Mouse (Mus musculus): ENCODE measurements around the gene Iqgap2. TPM values are rescaled to one million over a fixed set of nuclear protein-coding genes. Genes with fewer than 3 reads are reported as not detected.
A peak's percentile ranks its signal among the peaks of the same experiment; 100 is the strongest.

The Iqgap2 gene
- total RNA-seq (2017) = 185 and 209 TPM in 2 replicates

DNA sequence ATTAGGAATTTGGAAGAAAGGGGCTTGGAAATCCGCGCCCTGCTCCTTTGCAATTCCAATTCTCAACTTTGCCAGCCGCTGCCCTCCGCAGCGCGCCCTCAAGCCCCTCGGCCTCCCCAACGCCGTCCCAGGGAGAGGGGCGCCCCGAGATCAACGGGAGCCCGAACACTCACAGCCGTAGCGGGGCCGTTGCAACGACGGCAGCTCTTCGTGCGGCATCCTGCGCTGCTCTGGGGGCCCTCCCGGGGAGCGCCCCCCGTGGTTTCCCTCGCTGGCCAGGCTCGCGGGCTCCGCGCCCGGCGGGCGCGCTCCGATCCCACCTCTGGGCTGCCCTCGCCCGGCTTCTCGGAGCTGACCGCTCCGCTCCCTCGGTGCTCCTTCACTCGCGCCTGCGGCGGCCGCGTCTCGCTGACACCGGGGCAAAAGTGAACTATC is at the start of gene Iqgap2:
Gene Iqgap2, minus strand, starts transcription at position 432 of the 435 bp plus-strand sequence.
- ATAC-seq (replicated peaks; ENCODE audit: low read depth, poor library complexity, severe bottlenecking) = no peak

DNA sequence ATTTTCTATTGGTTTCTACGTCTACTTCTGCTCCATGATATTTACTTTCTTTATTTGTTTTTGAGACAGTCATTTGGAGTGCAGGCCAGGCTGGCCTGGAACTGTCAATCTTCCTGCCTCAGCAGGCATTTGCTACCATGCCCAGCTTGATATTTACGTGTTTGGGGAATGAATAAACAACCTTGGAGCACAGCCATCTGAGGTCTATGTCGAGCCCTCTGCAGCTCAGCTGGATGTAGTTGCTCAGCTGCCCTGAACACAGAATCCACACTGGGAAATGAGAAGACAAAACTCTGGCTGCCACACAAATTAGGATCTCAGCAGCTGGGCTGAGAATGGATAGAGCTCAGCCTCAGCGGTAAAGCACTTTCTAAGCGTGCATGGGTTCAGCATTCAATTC is 49.1 kb upstream of the Iqgap2 start:
- no peak for ATAC-seq (replicated peaks; ENCODE audit: low read depth, poor library complexity, severe bottlenecking)

DNA sequence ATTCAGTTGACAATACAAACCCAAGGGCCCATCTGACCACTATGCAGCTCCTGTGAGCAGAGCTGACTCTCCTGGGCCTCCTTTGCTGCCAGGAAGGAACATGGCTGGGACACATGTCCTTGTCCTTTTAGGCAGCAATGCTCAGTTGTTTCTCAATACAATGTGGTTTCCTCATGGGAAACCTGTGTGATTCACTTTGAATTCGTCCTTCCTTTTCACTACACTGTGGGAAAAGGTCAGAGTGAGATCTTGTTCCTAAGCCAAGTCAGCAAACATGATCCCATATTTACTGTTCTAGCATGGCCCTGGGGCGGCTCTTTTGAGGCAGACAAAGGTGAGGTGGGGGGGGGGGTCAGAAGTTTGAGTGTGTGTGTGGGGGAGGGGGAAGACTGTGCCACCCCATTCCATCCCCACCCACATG is 32.5 kb upstream of the Iqgap2 start:
- peak; percentile 60 for ATAC-seq (replicated peaks; ENCODE audit: low read depth, poor library complexity, severe bottlenecking)

DNA sequence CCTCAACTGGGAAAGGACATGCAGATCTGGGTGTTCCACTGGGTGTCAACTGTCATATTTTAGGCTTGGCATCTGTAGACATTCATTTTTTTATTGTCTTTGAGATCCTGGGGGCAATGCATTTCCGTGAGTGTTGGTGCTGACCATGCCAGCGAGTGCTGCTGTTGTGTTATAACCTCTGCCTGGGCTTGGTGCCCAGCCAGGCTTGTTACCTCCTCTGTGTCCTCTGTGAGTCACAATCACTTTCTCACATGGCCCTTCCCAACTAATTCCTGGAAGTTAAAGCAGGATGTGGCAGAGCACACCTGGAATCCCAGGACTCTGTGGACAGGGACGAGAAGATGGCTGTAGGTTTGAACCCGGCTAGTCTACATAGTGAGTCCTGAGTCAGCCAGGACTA is 30.9 kb upstream of the Iqgap2 start:
- ATAC-seq (replicated peaks; ENCODE audit: low read depth, poor library complexity, severe bottlenecking) = no peak

DNA sequence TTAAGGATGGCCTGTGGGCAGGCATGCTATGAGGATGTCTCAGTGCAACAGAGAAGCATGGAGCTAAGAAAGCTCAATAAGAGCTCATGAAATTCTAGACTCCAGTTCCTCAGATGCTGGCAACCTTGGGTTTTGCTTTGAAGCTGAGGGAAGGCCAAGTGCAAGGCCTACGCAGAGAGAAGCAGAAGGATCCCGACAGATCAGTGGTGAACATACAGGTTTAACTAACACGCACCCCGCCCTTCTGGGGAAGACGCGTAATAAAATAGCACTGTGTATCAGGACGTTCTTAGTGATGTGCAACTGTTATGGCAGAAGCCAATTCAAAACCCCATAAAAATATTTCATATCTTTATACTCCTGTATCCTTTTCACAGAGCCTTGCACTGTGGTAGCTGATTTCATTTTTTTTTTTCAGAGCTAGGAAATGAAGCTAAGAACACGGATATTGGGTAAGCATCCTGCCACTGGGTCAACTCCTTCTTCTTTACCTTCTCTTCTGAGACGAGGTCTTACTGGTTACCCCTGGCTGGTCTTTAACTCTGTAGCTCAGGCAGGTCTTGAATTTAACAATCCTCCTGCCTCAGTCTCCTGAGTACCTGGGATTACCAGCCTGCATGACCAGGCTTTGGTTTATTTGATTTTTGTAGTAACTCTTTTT is 27.0 kb upstream of the Iqgap2 start:
- ATAC-seq (replicated peaks; ENCODE audit: low read depth, poor library complexity, severe bottlenecking) = no peak

DNA sequence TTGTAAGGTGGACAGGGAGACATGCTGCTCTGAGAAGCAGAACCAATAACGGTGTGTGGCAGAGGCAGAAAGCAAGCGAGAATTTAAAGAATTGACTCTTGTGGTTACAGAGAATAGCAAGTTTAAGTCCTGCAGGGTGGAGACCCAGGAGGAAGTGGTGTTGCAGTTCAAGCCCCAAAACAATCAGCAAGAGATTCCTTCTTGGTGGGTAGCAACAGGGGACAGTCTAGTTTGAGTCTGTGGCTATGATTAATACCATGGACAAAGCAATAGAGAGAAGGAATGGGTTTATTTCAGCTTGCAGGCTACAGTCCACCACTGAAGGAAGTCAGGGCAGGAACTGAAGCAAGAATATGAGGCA is 21.3 kb upstream of the Iqgap2 start:
- peak; percentile 56 for ATAC-seq (replicated peaks; ENCODE audit: low read depth, poor library complexity, severe bottlenecking)

DNA sequence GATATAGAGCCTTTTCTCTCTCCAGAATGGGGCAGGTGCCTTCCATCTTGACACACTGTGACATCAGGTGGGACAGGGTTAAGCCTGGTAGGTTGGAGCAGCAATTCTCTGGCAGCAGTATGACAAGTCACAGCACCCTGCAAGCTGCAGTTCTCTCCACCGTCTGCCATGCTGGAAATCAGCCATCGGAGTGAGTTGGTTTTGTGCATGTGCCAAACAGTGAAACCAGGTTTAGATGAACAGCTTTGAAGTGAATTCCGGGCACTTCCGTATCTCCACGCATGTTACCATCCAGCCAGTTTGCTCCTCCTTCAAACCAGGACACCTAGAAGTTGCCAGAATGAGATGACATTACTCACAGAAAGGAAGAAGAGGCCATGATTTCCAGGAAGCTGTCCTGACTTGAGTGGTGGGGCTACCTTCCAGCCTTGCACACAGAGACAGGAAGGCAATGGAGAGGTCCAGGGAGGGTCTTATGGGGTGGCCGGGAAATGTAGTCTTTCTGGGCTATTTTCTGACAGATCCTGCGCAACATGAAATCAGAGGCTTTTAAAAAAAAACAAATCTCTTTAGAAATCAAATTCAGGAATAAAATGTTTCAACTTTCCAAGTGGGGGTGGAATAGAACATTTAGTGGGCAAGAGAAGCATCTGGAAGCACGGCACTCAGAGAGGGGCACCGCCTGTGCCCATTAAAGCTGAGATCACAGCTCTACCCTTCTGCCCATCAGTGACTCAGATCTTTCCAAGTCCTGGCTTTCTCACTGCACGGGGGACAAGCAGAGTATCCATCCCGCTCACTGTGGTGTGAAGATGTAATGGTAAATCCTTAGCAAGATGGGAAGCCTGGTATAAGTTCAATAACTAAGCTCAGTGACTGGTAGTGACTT is 20.7 kb upstream of the Iqgap2 start:
- ATAC-seq (replicated peaks; ENCODE audit: low read depth, poor library complexity, severe bottlenecking) = 0 out of 2 replicates have a peak, but pooled peaks have one; percentile 15

DNA sequence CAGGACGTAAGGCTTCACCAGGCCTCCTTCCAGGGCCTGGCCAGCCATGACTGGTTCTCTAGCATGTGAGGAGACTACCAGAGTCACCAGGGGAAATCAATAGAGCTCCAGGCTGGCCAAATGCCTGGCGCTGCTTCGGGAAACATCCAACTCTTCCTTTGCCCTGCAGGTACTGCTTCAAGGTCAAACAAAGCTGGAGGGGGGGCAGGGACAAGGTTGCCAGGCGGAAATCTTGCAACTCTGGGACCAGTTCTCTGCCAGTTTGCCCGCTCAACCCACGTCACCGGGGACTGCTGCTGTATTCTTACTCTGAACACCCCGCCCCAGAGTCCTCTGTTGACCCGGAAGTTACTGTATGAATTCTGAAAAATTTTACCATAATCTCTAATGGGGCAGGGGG is 18.5 kb upstream of the Iqgap2 start:
- ATAC-seq (replicated peaks; ENCODE audit: low read depth, poor library complexity, severe bottlenecking) = no peak

DNA sequence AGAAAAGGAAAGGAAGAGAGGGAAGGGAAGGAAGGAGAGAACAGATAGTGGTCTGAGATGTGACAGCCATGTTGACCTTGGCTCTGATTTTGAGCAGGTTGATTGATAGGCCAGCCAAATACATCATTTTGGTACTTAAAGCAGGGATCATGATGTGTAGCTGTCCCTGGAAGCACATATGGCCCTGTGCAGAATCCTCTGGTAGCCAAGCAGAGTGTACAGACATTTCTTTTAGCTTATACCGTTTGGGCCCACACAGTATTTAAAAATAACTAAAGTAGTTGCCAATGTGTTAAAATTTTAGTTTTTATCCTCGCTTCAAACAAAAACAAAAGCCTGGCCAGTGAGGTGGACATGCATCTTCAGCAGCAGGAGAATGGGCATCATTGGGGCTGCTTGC is 17.5 kb upstream of the Iqgap2 start:
- ATAC-seq (replicated peaks; ENCODE audit: low read depth, poor library complexity, severe bottlenecking) = no peak

DNA sequence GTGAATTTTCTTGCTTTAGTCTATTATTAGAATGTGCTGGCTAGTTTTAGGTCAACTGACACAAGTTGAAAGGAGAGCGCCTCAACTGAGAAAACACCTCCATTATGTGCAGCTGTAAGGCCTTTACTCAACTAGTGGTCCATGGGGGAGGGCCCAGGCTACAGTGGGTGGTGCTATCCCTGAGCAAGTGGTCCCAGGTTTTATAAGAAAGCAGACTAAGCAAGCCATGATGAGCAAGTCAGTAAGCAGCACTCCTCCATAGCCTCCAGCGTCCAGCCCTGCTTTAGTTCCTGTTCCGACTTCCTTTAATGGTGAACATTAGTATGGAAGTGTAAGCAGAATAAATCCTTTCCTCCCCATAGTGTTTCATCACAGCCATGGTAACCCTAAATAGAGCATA is 11.0 kb upstream of the Iqgap2 start:
- ATAC-seq (replicated peaks; ENCODE audit: low read depth, poor library complexity, severe bottlenecking) = no peak

DNA sequence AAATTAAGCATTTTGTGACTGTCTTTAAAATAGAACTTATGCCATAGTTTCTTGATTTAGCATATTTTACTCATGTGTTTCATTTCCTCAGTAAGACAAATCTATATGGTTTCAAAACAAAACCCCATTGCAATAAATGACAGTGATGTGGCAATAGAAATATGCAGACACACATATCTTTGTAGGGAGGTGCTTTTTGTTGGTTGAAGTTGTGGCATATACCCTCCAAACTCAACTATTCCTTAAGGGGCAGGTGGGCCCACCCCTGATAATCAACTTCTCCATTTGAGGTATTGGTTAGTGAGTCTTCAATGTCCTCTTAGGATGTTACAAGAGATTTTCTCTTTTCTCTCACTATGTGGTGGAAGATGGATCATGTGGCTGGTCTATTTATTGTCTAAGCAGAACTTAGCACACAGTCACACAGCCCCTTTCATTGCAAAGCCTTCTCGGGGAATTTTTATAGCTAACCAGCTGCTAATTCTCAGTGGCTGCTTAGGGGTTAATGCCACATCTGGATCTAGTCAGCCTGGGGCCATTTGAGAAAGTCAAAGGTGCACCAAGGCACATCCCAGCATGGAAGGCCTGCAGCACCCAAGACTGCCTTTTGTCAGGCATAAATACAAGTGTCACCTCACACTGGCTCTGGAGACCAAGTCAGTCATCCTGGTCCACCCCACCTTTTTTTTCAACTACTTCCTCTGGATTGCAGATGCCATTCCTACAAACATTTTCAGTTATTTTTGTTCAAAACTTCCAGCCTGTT is 8.3 kb upstream of the Iqgap2 start:
- ATAC-seq (replicated peaks; ENCODE audit: low read depth, poor library complexity, severe bottlenecking) = peak; percentile 53

DNA sequence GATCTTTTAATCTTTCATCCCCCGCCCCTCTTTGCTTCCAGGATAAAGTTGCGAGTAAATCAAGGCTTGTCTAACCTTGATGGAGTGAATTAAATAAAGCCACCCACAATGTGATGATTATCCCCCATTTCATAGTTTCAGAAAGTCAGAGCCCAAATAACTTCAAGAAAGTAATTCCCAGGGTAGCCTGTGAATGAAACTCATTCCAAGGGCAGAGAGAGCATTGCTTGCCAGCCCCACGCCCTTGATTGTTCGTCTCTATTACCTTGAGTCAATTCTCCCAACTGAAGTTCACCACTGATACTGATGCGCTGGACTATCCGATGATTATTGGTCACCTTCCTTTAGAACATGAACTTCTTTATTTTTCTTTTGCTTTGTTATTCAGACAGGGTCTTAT is 4.8 kb upstream of the Iqgap2 start:
- no peak for ATAC-seq (replicated peaks; ENCODE audit: low read depth, poor library complexity, severe bottlenecking)

DNA sequence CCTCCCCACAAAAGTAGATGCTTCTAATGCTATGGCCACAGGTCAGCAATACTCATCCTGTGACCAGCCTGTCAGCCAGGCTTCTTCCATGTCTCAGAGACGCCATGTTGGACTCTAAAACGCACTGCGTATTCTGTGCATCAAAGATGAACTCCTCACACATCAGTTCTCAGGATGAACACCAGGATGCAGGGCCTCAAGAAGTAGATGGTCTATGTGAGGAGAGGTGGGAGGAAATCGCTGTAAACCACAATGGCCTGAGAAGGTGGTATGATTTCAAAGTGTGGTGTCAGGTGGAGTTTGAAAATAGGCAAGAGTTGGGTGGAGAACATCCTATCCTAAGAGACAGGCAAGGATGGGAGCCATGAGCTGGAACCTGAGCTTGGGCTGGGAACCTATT is 1.4 kb upstream of the Iqgap2 start:
- no peak for ATAC-seq (replicated peaks; ENCODE audit: low read depth, poor library complexity, severe bottlenecking)

DNA sequence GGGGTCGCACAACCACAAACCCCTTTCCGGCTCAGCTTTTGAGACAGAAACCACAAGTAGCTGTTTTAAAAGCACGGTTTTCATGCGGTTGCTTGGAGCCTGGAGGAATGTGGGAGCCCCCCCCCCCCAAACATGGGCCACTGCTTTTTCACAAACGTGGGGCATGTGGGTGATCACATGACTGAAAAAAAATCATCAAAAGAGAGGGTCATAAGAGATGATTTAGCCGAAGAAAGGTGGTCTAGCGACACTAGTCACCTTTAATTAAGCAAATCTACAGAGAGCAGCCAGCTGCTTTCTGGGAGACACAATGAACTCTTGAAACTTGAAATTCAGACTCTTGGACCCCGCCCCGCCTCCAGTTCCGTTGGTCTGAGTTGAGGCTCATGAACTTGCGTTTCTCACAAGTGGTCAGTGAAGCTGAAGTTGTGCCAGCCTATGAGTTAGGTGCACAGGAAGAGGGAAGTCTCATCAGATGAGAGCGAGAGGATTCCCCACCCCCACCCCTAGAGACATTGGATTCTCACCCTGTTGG is 956 bp upstream of the Iqgap2 start:
- ATAC-seq (replicated peaks; ENCODE audit: low read depth, poor library complexity, severe bottlenecking) = peak; percentile 4; the same call in 1 of the 2 replicates

DNA sequence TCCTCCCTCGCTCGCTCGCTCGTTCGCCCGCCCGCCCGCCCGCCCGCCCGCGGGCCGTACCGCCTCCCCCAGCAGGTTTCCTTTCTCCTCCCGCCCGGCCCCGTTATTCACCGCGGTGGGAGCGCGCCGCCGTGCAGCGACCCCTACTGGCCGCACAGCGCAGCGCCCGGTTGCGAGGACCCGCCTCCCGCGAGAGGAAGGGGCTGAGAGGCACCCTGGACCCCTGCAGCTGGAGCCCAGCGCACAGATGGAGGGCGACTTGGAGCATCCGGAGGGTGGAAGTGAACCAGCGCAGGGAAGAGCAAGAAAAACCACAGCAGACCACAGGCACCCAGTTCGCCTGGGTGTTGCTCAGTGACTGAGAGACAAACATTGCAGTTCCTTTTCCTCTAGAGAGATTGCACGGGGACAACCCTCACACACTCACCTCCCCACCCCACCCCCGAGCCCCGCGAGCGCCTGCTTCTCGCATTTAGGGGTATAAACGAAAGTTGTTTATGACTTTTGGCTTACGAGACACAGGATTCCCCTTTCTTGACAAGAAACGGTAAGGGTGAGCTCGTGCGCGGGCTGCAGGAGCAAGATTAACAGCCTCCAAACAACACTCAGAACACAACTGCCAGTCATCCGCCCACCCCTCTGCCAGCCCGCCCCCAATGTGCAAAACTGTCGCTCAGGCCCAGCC is 346 bp upstream of the Iqgap2 start:
- peak; percentile 76 for ATAC-seq (replicated peaks; ENCODE audit: low read depth, poor library complexity, severe bottlenecking)

DNA sequence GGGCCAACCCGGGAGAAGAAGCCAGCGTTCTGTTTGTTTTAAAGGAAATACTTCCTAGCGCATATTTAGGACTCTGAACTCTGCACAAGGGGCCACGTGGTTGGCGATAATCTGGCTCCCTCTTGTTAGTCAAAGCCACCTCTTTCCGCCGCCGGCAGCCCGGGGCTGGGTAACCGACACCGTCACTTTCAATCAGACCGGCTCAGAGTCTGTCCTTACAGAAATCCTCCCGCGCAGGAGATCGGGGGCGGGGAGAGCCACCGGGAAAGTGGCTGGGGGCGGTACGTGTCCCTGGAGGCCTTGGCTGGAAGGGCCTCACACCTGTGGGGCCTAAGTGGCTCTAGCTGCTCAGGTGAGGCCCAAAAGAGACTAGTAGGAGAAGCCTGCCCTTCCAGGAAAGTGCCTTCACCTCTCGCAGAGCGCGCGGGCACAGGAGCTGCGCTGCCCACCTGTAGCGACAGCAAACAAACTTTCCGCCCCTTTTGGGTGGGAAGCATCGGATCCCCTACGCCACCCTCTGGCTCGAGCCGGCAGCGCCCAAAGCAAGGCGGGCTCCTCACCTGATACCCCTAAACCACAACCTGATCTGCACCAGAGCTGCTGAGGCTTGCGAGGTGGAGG is 761 bp downstream of the Iqgap2 start:
- peak; percentile 17 for ATAC-seq (replicated peaks; ENCODE audit: low read depth, poor library complexity, severe bottlenecking)

DNA sequence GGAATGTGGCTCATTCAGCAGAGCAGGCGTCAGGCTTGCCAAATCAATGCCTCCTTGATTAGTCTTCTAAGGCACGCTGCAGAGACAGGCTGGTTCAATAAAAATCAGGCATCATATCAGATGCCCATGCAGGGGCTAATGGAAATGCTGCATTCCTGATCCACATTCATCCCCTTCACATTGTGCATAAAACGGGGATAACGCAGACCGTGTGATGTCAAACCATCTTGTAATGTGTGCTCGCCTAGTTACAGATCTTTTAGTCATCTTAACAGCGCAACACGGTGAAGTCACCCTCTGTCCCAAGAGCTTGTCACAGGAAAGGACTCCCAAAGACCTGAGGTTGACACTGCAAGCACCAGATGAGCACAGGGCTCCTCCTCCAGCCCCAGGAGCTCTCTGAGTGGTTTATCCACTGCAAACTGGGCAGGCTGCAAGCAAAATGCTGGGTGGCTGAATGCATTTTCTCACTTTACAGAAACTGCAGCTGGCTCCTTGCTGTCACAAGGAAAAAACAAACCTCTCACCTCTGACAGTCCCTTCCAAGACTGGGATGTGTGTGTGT is 1.7 kb downstream of the Iqgap2 start:
- 0 out of 2 replicates have a peak, but pooled peaks have one; percentile 7 for ATAC-seq (replicated peaks; ENCODE audit: low read depth, poor library complexity, severe bottlenecking)

DNA sequence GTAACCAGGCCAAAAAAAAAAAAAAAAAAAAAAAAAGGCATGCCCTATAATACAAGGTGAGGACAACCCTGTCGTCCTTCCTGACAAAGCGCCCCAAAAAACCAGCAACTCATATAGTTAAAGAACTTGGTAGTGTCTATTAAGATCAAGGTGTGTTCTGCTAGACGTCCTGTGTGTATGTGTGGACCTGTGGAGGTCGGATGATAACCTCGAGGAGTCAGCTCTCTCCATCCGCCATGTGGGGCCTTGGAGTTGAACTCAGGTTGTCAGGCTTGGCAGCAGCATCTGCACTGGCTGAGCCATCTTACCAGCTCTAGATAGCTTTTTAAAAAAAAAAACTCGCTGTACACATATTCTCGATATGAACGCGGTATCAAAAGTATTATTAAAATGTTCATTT is 2.4 kb downstream of the Iqgap2 start:
- no peak for ATAC-seq (replicated peaks; ENCODE audit: low read depth, poor library complexity, severe bottlenecking)

DNA sequence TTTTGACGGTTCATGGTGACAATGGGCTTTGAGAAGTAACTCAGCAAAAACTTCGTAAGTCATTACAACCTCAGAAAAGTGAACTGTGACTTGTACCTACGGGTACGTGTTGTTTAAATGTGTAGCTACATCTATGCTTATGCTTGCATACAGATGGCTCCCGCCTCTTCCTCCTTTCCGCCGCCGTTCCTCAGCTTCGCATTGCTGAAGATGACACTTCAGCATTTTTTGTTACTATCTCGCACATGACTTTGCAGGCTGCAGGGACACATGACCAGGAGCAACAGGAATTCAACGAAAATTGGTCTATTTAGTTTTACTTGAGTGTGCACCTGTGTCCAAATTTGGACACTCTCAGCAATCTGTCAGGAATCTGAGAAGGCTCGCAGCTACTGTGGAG is 3.1 kb downstream of the Iqgap2 start:
- no peak for ATAC-seq (replicated peaks; ENCODE audit: low read depth, poor library complexity, severe bottlenecking)

Measured in common myeloid progenitor, adult 5-6 weeks (primary cell).